Mouse (Mus musculus) liver, postnatal 0 days (tissue): ENCODE data around the gene Rnf39.

Source experiments
- CTCF ChIP-seq: sonication (generic); IDR thresholded peaks from 2 replicates; pipeline ENCODE4 v1.5.1; 2016; ENCODE audit warnings: antibody characterized with exemption, low read depth
- EP300 ChIP-seq: IDR thresholded peaks from 2 replicates; pipeline ENCODE4 v1.6.1; 2016; ENCODE audit warnings: antibody characterized with exemption, low read depth, mild to moderate bottlenecking

DNA sequence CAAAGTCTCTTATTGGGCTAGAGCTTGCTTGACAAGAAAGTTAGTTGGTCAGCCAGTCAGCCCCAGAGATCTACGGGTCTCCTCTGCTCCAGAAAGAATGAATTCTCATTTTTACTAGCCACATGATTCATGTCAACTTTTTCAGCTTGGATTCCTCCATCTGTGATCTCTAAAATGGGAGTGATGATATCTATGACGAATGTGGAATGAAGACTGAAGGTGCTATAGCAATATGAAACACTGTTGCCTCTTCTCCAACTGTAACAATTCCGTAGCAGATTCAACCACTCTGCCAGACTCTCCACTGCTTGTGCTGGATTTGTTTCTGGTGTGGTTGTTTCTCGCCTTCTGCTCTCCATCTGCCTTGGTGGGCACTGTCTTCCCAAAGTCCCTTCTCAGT is 11.6 kb upstream of the Rnf39 start:
- TF ChIP-seq EP300 (no peak), CTCF (no peak)
